Mouse (Mus musculus) heart, postnatal 0 days (tissue): Measurements from ENCODE around the gene Cela3a.

Experiments used
- CTCF ChIP-seq: IDR thresholded peaks from 2 replicates; pipeline ENCODE4 v1.5.1; 2016; ENCODE audit warnings: antibody characterized with exemption, control low read depth, low read depth
- EP300 ChIP-seq: IDR thresholded peaks from 2 replicates; pipeline ENCODE4 v1.6.1; 2016; ENCODE audit warnings: antibody characterized with exemption, low read depth

GRCm38 (mm10) chr4:137357517-137358254, 51.9 kb downstream of the Cela3a start, which contains the start of gene Cdc42:
- TF ChIP-seq CTCF (no peak), EP300 (0 out of 2 replicates have a peak, but pooled peaks have one; percentile 39)
